Mouse (Mus musculus) limb, embryonic 13.5 days (tissue): ENCODE measurements around the gene Mgst3. TPM values are rescaled to one million over a fixed set of nuclear protein-coding genes. Genes with fewer than 3 reads are reported as not detected.

Experiments used
- ATAC-seq: fragments of 200-750 bp; cut with Nextera tagmentation; 2 replicates; pipeline ENCODE4 v1.8.0; 2017; ENCODE audit warnings: low read depth, moderate number of reproducible peaks, moderate TSS enrichment; ENCODE audit not compliant: low FRiP score
- H3K27ac ChIP-seq: fragments of 300-500 bp; sonication (generic); 2 replicates; pipeline ENCODE4 v1.5.1; 2015; ENCODE audit warnings: inconsistent platforms, mild to moderate bottlenecking, moderate library complexity
- H3K27me3 ChIP-seq: fragments of 300-500 bp; sonication (generic); 2 replicates; pipeline ENCODE4 v1.6.1; 2015; ENCODE audit warnings: mild to moderate bottlenecking, inconsistent platforms
- H3K36me3 ChIP-seq: fragments of 300-500 bp; sonication (generic); 2 replicates; pipeline ENCODE4 v1.6.1; 2015; ENCODE audit warnings: inconsistent platforms, mild to moderate bottlenecking, moderate library complexity
- H3K4me1 ChIP-seq: fragments of 300-500 bp; sonication (generic); 2 replicates; pipeline ENCODE4 v1.6.1; 2015; ENCODE audit warnings: inconsistent platforms
- H3K4me2 ChIP-seq: fragments of 300-500 bp; sonication (generic); replicated peaks from 2 replicates; pipeline ENCODE4 v1.6.1; 2015; ENCODE audit warnings: inconsistent platforms, mild to moderate bottlenecking, moderate library complexity
- H3K4me3 ChIP-seq: fragments of 300-500 bp; sonication (generic); 2 replicates; pipeline ENCODE4 v1.5.1; 2015; ENCODE audit warnings: moderate library complexity, mild to moderate bottlenecking, inconsistent platforms
- H3K9ac ChIP-seq: fragments of 300-500 bp; sonication (generic); 2 replicates; pipeline ENCODE4 v1.6.1; 2015; ENCODE audit warnings: mild to moderate bottlenecking, inconsistent platforms
- H3K9me3 ChIP-seq: fragments of 300-500 bp; sonication (generic); 2 replicates; pipeline ENCODE4 v1.6.1; 2016; ENCODE audit warnings: inconsistent platforms
- WGBS: fragments of 180-500 bp; shearing (Covaris S2); methylation state at CpG from one replicate; pipeline ENCODE4 v1.1.7; 2015; 5-methylcytosine and 5-hydroxymethylcytosine counted together
- polyA plus RNA-seq: library from polyadenylated mRNA; unstranded; fragments of >200 nt; fragmentation: Nextera tagmentation; extraction: Ambion mirVana; gene quantifications from 2 replicates; pipeline ENCODE4 v1.2.1, GENCODE M21; 2015

Mgst3 gene
- polyA plus RNA-seq, 1 experiment from 2014 or later: 33.1 TPM

DNA sequence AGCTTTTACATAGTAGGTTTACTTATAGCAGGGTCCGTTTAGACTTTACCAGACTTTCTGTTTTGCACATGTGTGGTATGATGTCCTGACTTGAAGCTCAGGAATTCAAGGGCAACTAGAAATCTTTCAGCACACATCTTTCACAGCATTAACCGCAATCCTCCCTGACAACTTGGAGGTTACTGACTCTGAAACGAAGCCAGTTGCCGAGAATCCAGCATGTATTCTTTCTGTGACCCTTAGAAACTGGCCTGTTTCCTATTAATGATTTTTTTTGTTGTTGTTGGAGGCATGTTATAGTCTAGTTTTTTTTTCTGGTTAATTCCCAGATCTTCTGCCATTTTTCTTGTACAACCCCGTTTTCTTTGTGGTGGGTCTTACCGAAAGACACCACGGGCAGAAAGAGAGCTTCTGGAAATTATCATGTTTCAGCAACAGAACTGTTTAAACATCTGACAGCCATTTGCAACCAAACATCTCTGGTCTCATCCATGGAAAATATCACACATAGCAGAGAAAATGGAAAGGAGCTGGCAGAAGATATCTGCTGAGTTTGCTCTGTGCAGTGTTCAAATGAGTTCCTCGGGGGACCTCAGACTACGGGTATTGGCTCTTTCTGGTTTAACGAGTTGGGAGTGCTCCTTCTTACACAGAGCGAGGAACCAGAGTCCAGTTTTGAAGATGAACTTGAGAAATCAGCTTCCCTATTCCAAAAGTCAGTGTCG, 18.5 kb upstream of the Mgst3 start:
- no peaks in the 10 kb centered on the region for H3K9me3 ChIP-seq
- H3K4me1 ChIP-seq: no peaks in the 10 kb centered on the region
- no peaks in the 10 kb centered on the region for H3K36me3 ChIP-seq
- peaks cover 44% of the 10 kb centered on the region for H3K27me3 ChIP-seq
- no peak overlapping the region for H3K9ac ChIP-seq
- no peak overlapping the region for H3K4me3 ChIP-seq
- ATAC-seq: no peak
- no peak overlapping the region for H3K4me2 ChIP-seq
- no peak overlapping the region for H3K27ac ChIP-seq
- WGBS: 53% methylated on average over 12 of the region's 12 CpGs

DNA sequence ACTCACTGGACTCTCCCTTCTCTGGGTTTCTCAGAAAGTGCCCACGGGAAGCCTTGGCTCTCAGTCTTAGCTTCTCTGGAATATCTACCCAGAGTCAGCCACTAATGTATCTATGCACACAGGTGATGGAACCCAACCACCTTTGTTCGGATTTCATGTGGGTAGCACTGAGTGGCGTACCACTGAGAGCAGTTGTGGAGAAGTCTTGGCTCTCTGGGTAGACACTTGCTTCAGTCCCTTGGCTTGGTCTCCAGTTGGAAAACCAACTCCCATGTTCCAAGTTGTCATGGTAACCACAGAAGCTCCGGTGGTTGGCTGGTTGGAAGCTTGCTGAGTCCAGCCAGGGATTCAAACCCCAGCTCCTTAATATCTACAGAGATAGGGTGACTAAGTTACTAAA, 16.0 kb upstream of the Mgst3 start:
- Histone ChIP-seq H3K27ac (no peak overlapping the region), H3K27me3 (peaks cover 59% of the 10 kb centered on the region), H3K9me3 (no peaks in the 10 kb centered on the region), H3K9ac (no peak overlapping the region), H3K4me2 (no peak overlapping the region), H3K4me3 (no peak overlapping the region), H3K4me1 (no peaks in the 10 kb centered on the region), H3K36me3 (no peaks in the 10 kb centered on the region)
- WGBS: 78% methylated on average over 4 of the region's 4 CpGs
- ATAC-seq: no peak

DNA sequence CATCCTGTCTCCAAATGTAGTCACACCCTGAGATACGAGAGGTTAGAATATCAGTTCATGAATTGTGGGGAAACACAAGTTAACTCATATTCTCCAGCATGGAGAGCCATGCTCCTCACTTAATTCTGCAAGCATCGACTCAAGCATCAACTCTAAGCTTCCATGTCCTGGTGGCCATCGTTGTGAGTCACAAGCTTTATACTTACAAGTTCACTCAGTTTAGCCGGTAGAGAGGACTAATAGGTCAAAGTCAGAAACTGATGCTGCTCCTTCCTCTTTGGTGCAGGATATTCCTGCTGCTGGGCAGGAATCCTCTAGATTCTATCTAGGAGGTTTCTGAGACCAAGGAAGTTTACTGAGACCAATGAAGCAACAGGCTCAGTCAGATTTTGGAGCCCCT, 11.6 kb upstream of the Mgst3 start:
- H3K4me3 ChIP-seq: no peak overlapping the region
- H3K36me3 ChIP-seq: no peaks in the 10 kb centered on the region
- H3K4me1 ChIP-seq: no peaks in the 10 kb centered on the region
- peaks cover 47% of the 10 kb centered on the region for H3K27me3 ChIP-seq
- no peak overlapping the region for H3K4me2 ChIP-seq
- H3K9ac ChIP-seq: no peak overlapping the region
- 83% methylated on average over 4 of the region's 4 CpGs for WGBS
- H3K27ac ChIP-seq: no peak overlapping the region
- H3K9me3 ChIP-seq: no peaks in the 10 kb centered on the region
- no peak for ATAC-seq

DNA sequence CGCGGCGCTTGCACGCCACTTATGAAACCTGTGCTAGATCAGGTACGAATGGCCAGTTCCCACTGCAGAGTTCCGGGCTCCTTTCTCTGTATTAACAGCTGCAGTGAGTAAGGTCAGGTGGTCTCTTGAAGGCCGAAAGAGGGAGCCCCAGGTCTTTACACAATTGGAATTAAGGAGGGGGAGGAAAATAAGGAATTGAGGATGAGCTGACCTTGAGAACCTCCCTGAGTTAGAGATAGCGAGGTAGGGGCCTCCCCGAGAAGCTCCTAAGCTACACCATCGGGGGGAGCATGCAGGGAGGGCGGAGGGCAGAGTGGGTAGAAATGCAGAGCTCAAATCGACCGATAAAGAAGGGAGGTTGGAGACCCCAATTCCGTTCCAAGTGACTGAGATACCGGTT, 360 bp downstream of the Mgst3 start:
- H3K4me3 ChIP-seq: peak overlapping the region; percentile 65
- H3K4me2 ChIP-seq: peak overlapping the region; percentile 88
- WGBS: 3% methylated on average over 15 of the region's 15 CpGs
- no peaks in the 10 kb centered on the region for H3K9me3 ChIP-seq
- peak overlapping the region; percentile 84 for H3K9ac ChIP-seq
- H3K27me3 ChIP-seq: peaks cover 31% of the 10 kb centered on the region
- no peaks in the 10 kb centered on the region for H3K36me3 ChIP-seq
- H3K27ac ChIP-seq: no peak overlapping the region; the same call in 1 of the 2 replicates
- peaks cover 14% of the 10 kb centered on the region for H3K4me1 ChIP-seq
- peak; percentile 34 for ATAC-seq

DNA sequence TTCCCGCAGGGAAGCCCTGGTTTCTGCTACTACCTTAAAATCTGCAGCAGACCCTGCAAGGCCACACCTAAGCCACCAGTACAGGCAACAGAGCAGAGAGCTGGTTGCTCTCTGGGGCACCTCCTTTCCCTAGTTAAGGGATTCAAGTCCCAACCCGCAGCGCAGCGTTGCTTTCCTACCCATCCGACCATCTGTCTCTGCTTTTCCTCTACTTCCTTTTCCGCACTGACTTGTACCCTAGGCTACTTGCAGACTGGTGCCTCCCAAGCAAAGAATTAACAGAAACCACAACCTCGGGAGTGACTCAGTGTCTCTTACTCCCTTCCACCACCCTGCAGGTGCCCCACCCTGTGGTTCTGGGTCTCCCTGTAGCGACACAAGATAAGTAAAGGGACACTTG, 954 bp downstream of the Mgst3 start:
- peak overlapping the region; percentile 84 for H3K9ac ChIP-seq
- ATAC-seq: no peak
- peak overlapping the region; percentile 65 for H3K4me3 ChIP-seq
- peaks cover 14% of the 10 kb centered on the region for H3K4me1 ChIP-seq
- peak overlapping the region; percentile 88 for H3K4me2 ChIP-seq
- 11% methylated on average over 8 of the region's 8 CpGs for WGBS
- peaks cover 32% of the 10 kb centered on the region for H3K27me3 ChIP-seq
- no peaks in the 10 kb centered on the region for H3K9me3 ChIP-seq
- H3K27ac ChIP-seq: no peak overlapping the region
- no peaks in the 10 kb centered on the region for H3K36me3 ChIP-seq

DNA sequence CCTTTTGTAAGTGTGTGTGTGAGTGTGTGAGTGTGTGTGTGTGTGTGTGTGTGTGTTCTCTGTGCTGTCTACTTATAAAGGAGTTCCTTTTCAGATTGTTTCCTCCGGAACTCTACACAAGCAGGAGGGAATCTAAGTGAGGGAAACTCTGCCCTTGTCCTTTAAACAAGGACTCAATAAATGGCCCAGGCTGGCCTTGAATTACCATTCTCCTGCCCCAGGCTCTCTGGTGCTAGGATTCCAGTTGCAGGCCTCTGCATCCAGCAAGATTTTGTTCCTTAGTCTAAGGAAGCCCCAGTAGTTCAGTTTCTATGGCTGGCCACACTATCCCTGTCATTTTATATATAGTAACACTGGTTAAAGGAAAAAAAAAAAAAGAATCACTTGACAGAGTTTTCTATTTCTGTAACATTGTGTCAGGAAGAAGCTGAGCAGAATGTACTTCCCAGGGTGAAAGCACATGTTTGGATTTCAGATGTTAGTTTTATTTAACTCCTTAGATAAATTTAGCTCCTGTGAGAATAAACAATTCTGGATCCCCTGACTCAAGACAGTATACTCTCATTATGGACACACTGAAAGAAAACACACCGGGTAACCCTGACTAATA, 1.5 kb downstream of the Mgst3 start:
- Histone ChIP-seq H3K4me3 (0 out of 2 replicates have a peak overlapping the region, but pooled peaks have one; percentile 1), H3K4me2 (peak overlapping the region; percentile 88), H3K4me1 (peaks cover 14% of the 10 kb centered on the region), H3K9ac (0 out of 2 replicates have a peak overlapping the region, but pooled peaks have one; percentile 26), H3K27me3 (peaks cover 32% of the 10 kb centered on the region), H3K9me3 (no peaks in the 10 kb centered on the region), H3K27ac (no peak overlapping the region), H3K36me3 (no peaks in the 10 kb centered on the region)
- no peak for ATAC-seq
- WGBS: 45% methylated on average over 2 of the region's 2 CpGs

DNA sequence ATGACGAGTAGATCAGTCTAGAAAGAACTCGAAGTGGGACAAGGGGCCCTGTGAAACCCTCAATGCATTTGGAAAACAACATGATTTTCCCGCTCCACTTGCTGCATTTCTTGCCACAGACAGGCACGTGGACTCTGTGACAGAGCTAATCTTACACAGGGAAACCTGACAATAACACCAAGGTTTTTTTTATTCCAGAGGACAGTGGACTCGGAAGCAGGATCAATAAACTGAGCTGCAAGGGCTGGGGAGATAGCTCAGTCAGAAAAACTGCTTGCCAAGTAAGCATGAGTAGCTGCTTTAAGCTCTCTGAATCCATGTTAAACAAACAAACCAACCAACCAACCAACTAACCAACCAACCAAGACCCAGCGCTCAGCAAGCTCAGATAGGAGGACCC, 2.4 kb downstream of the Mgst3 start:
- no peak overlapping the region for H3K4me3 ChIP-seq
- peaks cover 14% of the 10 kb centered on the region for H3K4me1 ChIP-seq
- H3K9ac ChIP-seq: no peak overlapping the region
- H3K4me2 ChIP-seq: no peak overlapping the region
- no peak overlapping the region for H3K27ac ChIP-seq
- ATAC-seq: no peak
- no peaks in the 10 kb centered on the region for H3K9me3 ChIP-seq
- 76% methylated on average over 6 of the region's 6 CpGs for WGBS
- no peaks in the 10 kb centered on the region for H3K36me3 ChIP-seq
- H3K27me3 ChIP-seq: peaks cover 32% of the 10 kb centered on the region

DNA sequence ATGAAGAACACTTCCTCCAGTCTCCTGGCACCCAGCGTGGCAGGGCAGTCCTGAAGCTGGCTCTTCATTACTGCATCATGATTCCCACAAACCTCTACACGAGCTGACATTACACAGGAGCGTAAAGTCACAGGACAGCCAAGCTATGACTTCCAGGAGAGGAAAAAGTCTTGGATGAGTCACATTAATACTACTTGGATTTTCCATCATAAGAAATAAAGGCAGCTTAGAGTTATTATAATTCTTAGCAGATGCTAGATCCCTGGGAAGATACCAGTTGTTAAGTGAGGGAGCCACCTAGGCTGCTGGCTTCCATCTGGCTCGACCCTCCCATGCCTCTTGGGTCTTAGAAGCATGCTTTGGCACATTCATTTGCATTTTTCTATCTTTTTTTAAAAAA, 3.3 kb downstream of the Mgst3 start:
- no peak overlapping the region for H3K4me3 ChIP-seq
- ATAC-seq: no peak
- H3K27ac ChIP-seq: no peak overlapping the region
- H3K27me3 ChIP-seq: peaks cover 28% of the 10 kb centered on the region
- 70% methylated on average over 4 of the region's 4 CpGs for WGBS
- H3K9ac ChIP-seq: no peak overlapping the region
- no peaks in the 10 kb centered on the region for H3K36me3 ChIP-seq
- peaks cover 14% of the 10 kb centered on the region for H3K4me1 ChIP-seq
- no peaks in the 10 kb centered on the region for H3K9me3 ChIP-seq
- H3K4me2 ChIP-seq: no peak overlapping the region

- peaks cover 12% of the 10 kb centered on the region for H3K4me1 ChIP-seq
- no peaks in the 10 kb centered on the region for H3K36me3 ChIP-seq
- no peak overlapping the region for H3K4me3 ChIP-seq
- H3K27ac ChIP-seq: no peak overlapping the region
- no peaks in the 10 kb centered on the region for H3K9me3 ChIP-seq
- 91% methylated on average over 7 of the region's 7 CpGs for WGBS
- no peak overlapping the region for H3K4me2 ChIP-seq
- no peak for ATAC-seq
- H3K9ac ChIP-seq: no peak overlapping the region
- H3K27me3 ChIP-seq: peaks cover 23% of the 10 kb centered on the region
Observed at GRCm38 (mm10) chr1:167389584-167389983, 4.1 kb downstream of the Mgst3 start.

GRCm38 (mm10) chr1:167388571-167388970, 5.1 kb downstream of the Mgst3 start:
- Histone ChIP-seq H3K27ac (no peak overlapping the region), H3K36me3 (no peaks in the 10 kb centered on the region), H3K9ac (no peak overlapping the region), H3K4me2 (no peak overlapping the region), H3K4me1 (peaks cover 10% of the 10 kb centered on the region), H3K9me3 (no peaks in the 10 kb centered on the region), H3K27me3 (peaks cover 23% of the 10 kb centered on the region), H3K4me3 (no peak overlapping the region)
- 75% methylated on average over 6 of the region's 6 CpGs for WGBS
- ATAC-seq: no peak

GRCm38 (mm10) chr1:167387796-167388195, 5.8 kb downstream of the Mgst3 start:
- Histone ChIP-seq H3K27me3 (peaks cover 20% of the 10 kb centered on the region), H3K4me3 (no peak overlapping the region), H3K9ac (no peak overlapping the region), H3K36me3 (no peaks in the 10 kb centered on the region), H3K27ac (no peak overlapping the region), H3K4me1 (peaks cover 4% of the 10 kb centered on the region), H3K4me2 (no peak overlapping the region), H3K9me3 (no peaks in the 10 kb centered on the region)
- 71% methylated on average over 3 of the region's 3 CpGs for WGBS
- ATAC-seq: no peak

GRCm38 (mm10) chr1:167387310-167387709, 6.3 kb downstream of the Mgst3 start:
- 62% methylated on average over 2 of the region's 2 CpGs for WGBS

More at GRCm38 (mm10) chr1:167387310-167387709, 6.3 kb downstream of the Mgst3 start:
- Histone ChIP-seq H3K27ac (no peak overlapping the region), H3K9me3 (no peaks in the 10 kb centered on the region), H3K9ac (no peak overlapping the region), H3K4me1 (no peaks in the 10 kb centered on the region), H3K4me2 (no peak overlapping the region), H3K36me3 (no peaks in the 10 kb centered on the region), H3K4me3 (no peak overlapping the region), H3K27me3 (peaks cover 15% of the 10 kb centered on the region)
- ATAC-seq: no peak
